Mouse (Mus musculus) bone marrow macrophage, adult 2 months (primary cell): ENCODE measurements around the gene Gm20388. TPM values are rescaled to one million over a fixed set of nuclear protein-coding genes. Genes with fewer than 3 reads are reported as not detected.

Experiments
- H3K27ac ChIP-seq: 2 replicates; pipeline ENCODE4 v1.5.1; 2012; ENCODE audit warnings: low read depth, low read length; ENCODE audit not compliant: insufficient read depth
- H3K4me1 ChIP-seq: 2 replicates; pipeline ENCODE4 v1.6.1; 2012; ENCODE audit warnings: low read length; ENCODE audit not compliant: control insufficient read depth, insufficient read depth
- H3K4me3 ChIP-seq: 2 replicates; pipeline ENCODE4 v1.5.1; 2012; ENCODE audit warnings: mild to moderate bottlenecking, low read length, moderate library complexity; ENCODE audit not compliant: insufficient read depth
- CTCF ChIP-seq: IDR thresholded peaks from 2 replicates; pipeline ENCODE4 v1.5.1; 2012; ENCODE audit warnings: low read depth, mild to moderate bottlenecking, low read length, moderate library complexity
- POLR2A ChIP-seq: IDR thresholded peaks from 2 replicates; pipeline ENCODE4 v1.6.1; 2012; ENCODE audit warnings: mild to moderate bottlenecking, low read depth, low read length, borderline replicate concordance
- polyA plus RNA-seq: library from polyadenylated mRNA; stranded (reverse); fragments of >200 nt; gene quantifications from 2 replicates; pipeline ENCODE4 v1.2.4, GENCODE M21; 2012; ENCODE audit not compliant: missing spikeins, insufficient read depth, insufficient read length

Gm20388 gene
- polyA plus RNA-seq, 1 experiment = 32.7 TPM

DNA sequence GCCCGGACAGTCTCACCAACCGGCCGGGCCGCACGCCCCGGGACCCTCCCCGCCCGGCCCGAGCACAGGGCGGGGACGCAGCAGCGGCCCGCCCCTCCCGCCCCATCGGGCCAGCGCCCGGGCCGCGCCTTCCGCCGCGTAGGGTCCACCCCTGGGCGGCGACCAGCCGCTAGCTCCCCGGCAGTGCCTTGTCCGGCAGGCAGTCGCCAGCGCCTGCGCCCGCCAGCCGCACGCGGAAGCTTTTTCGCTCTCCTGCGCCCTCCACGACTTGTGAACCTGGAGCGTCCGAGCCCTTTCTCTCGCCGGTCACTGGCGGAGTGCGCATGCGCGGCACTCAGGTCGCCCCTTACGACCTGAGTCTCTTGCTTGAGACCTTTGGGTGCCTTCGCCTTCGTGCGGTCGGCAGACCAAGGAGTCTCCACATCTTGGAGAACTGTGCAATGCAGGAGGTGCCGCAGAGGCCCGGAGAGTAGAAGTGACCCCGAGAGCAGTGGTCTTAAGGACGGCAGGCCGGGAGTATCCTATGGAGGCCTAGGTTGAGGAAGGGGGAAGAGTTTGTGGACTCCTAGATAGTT, 4072.3 kb downstream of the Gm20388 start, which contains the start of gene Abcb10:
Gene Abcb10, minus strand, starts transcription at position 297 of the 575 bp plus-strand sequence.
- H3K4me1 ChIP-seq = peaks cover 22% of the 10 kb centered on the region
- H3K4me3 ChIP-seq = peak within 1 kb of the TSS; percentile 95
- peak within 1 kb of the TSS; percentile 60 for H3K27ac ChIP-seq
- TF ChIP-seq CTCF (no peak), POLR2A (peak; percentile 53; the same call in 1 of the 2 replicates)

DNA sequence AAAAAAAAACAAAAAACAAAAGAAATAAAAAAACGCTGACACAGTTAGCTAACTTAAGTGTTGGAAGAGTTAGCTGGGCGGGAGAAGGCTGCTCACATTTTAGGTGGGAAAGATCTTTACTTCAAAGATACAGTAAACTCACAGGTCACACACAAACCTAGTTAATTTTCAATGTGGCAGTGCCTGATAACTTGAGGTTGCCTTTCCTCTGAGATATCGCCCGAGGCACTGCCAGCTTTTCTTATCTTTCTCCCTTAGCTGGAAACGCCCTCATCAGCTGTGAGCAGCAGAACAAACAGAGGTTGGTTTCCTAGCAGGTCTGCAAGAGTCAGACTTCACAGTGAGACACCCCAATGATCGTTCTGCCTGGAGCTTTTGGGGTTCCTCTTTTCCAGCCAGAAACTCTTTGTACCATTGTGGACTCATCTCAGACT, 4078.0 kb downstream of the Gm20388 start:
- Histone ChIP-seq H3K27ac (no peak overlapping the region), H3K4me3 (no peak overlapping the region), H3K4me1 (peaks cover 4% of the 10 kb centered on the region; the same call in 1 of the 2 replicates)
- TF ChIP-seq POLR2A = no peak
- TF ChIP-seq CTCF = no peak

DNA sequence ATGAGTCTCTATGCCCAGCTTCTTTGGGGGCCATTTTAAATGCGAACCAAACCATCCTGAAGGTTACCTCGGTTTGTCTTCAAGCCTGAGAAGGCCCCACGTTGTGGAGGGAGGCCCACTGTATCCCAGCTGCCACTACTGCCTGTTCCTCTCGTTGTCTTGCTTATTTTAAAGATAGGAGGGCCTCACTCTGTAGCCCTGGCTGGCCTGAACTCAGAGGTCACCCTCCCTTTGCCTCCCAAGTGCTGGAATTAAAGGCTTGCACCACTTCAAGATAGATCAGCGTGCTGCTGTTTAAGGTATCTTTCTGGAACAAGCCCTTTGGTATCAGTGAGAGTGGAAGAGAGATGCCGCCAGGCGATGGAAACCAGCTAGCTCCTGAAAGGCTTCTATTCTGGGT, 4078.5 kb downstream of the Gm20388 start:
- Histone ChIP-seq H3K27ac (no peak overlapping the region), H3K4me3 (no peak overlapping the region), H3K4me1 (peaks cover under 1% of the 10 kb centered on the region; the same call in 1 of the 2 replicates)
- TF ChIP-seq POLR2A = no peak
- no peak for TF ChIP-seq CTCF

DNA sequence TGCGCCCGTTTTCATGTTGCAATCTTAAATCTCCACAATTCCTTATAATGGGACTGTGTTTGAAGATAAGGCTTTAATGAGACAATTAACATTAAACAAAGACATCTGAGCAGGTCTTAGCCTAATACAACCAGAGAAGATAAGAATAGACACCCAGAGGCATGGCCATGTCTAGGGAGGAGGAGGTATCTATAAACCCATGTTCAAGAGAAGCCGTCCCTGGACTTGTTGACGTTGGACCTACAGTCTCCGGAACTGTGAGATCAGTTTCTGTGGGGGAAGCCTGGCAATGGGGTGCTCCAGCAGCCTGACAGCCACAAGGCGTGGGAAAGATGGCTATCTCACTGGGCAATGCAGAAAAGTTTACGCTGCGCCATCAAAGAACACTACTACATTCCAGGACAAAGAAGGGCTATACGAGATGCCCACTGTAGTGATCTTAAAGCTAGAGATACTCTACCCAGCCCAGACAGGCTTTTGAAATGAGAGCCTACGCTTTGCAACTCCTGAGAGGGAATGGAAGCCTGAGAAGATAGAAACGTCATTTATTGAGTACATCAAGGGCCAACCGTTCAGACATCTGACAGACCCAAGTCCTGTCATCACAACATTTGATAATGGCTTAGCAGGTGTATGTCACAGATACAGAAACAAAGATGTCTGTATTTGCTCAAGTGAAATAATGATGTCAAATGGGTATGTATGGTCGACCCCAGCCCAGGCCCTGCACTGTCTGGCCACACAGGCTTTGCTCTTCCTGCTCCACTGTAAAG, 4079.8 kb downstream of the Gm20388 start:
- Histone ChIP-seq H3K4me3 (no peak overlapping the region), H3K4me1 (no peaks in the 10 kb centered on the region), H3K27ac (no peak overlapping the region)
- TF ChIP-seq CTCF = no peak
- TF ChIP-seq POLR2A = no peak

DNA sequence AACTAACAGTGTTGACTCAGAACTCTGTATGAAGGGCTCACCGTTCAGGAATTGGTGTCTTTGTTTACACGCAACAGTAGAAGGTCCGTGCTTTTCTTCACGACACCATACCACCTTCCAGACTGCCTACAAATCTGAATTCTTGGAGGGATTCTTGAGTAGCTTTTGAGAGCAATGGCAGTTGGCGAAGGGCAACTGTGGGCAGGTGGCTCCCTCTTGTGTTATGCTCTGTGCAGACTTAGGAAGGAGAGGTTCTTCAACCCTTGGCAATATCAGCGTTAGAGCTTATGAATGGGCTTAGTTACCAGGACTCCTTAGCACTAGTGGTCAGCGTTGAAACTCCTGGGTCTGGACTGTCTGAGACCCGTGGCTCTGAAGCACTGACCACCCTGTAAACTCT, 4081.9 kb downstream of the Gm20388 start:
- Histone ChIP-seq H3K4me1 (no peaks in the 10 kb centered on the region), H3K4me3 (no peak overlapping the region), H3K27ac (no peak overlapping the region)
- TF ChIP-seq POLR2A (no peak), CTCF (no peak)

DNA sequence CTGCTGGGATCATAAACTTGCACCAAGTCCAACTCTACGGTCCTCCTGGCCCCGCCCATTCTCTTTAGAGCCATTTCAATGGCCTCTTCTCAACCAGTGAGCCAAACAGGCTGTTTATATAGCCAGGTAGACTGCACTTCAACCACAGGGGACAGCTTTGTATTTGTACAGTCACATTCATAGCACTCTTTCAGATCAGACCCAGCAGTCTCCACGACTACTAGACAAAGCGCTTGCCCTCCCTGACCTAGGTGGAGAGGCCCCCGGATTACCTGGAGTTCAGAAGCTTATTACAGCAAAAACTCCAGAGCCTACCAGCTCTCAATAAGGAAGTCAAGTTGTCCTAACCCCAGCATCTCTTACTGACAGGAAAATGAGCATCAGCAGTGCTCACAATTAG, 4083.0 kb downstream of the Gm20388 start:
- TF ChIP-seq CTCF (no peak), POLR2A (no peak)
- H3K27ac ChIP-seq = no peak overlapping the region
- no peak overlapping the region for H3K4me3 ChIP-seq
- no peaks in the 10 kb centered on the region for H3K4me1 ChIP-seq

DNA sequence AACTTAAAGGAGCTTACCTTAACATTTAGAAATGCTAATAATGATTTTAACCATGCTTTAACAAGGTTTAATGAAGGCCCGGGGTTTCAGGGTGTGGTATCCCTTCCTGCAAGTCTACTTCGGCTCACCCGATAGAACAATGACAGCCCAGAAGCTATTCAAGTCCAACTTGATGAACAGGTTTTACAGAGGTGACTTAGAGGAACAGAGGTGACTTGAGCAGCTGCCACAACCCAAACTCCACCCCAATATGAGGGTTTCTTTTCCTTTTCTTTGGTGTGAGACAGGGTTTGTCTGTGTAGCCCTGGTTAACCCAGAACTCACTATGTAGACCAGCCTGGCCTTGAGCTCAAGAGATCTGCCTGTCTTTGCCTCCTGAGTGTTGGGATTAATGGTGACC, 4083.4 kb downstream of the Gm20388 start:
- no peak overlapping the region for H3K27ac ChIP-seq
- H3K4me3 ChIP-seq = no peak overlapping the region
- H3K4me1 ChIP-seq = no peaks in the 10 kb centered on the region
- TF ChIP-seq POLR2A (no peak), CTCF (no peak)

DNA sequence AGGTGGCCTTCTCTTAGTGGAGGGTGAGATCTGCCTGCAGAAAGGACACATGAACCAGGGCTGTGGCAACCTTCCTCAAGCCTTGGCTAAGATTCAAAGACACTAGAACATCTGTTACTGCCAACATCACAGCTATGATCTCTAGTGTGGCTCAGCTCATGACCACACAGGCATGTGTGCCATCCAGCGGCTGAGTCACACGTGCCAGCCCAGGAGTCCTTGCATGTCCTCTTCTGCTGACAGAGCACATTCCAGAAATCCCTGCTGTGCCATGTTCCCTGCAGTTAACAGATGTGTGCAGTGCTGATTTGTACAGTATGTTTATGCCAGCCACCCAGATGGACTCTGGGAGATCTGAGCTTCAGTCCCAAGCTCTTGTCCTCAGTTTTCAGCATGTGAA, 4088.9 kb downstream of the Gm20388 start:
- TF ChIP-seq CTCF (no peak), POLR2A (no peak)
- Histone ChIP-seq H3K4me3 (no peak overlapping the region), H3K27ac (no peak overlapping the region), H3K4me1 (peaks cover 8% of the 10 kb centered on the region)

DNA sequence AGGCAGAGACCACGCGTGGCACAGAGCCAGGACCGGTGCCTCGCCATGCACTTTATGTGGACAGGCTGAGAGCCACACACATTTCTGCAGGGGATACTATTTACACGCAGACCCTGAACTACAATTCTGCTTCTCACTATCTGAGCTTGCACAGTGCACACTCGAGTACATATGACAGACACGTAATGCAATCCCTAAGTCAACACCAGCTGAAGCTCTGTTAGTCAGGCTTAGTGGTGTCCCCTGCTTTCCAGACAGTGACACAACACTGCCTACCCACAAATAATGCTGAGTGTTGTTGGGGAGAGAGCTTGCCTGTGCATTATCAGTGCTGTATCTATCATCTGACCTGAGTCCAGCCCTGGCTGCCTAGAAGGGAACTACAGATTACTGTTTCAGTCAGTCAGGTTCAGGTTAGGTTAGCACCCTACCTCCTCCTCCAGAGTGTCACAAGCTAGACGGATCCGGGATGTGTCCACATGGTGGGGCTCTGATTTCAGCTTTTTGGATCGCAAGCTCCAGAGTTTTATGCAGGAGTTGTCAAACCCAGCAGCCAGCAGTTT, 4092.0 kb downstream of the Gm20388 start:
- H3K27ac ChIP-seq = no peak overlapping the region
- no peak for TF ChIP-seq CTCF
- TF ChIP-seq POLR2A = no peak
- H3K4me3 ChIP-seq = no peak overlapping the region
- peaks cover 13% of the 10 kb centered on the region for H3K4me1 ChIP-seq

DNA sequence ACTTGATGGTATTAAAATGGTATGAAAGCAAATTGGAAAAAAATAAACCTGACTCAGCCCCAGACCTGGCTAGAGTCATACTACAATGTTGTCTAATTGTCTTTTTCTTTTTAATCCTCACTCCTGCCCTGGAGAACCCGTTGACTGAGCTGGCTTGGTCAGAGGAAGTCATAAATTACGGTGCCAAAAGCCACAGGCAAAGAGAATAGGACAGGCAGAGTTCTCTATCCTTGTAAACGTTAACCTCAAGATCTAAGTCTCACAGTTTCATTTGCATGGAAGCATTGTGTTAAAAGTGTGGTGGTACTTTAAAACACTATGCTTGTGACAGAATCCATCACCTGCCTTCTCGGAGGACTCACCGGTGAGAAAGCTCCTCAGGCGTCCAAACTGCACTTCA, 4097.2 kb downstream of the Gm20388 start:
- Histone ChIP-seq H3K4me3 (no peak overlapping the region), H3K27ac (peak overlapping the region; percentile 35), H3K4me1 (peaks cover 21% of the 10 kb centered on the region)
- TF ChIP-seq POLR2A = no peak
- no peak for TF ChIP-seq CTCF
